Mouse (Mus musculus): ENCODE results near the gene Fam193b.

The Fam193b gene

DNA sequence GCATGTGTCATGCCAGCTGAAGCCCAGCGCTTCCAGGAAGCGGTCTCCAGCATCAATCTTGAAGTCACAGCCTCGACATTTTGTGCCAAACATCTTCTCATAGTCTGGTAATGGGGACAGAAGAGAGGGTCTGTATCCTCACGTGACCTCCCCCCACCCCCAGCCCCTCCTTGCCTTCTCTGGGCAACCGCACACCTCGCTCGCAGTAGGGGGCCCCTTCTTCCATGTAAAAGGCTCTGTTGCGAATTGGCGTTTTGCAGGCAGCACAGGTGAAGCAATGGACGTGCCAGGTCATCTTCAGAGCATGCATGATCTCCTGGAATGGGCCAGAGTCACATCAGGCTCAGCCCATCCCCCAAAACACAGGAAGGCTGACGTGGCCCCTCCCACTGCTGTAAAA, 72.0 kb downstream of the Fam193b start:
- DNase-seq (ENCODE audit: low spot score): no peak

DNA sequence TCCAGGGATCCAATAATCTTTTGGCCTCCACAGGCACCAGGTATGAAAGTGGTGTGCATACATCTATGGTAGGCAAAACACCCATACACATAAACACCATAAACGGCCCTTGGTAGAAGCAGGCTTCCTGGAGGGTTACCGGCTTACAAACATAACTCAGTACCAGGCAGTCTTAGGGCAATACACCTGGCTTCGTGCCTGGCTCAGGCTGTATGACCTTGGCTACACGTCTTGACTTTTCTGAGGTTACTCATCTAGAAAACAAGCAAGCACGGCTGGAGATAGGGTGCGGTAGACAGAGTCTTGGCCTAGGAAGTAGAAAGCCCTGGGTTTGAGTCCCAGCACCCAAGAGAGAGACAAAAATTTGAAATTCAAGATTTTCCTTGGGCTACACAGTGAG, 74.3 kb downstream of the Fam193b start:
- DNase-seq (ENCODE audit: low spot score): no peak

DNA sequence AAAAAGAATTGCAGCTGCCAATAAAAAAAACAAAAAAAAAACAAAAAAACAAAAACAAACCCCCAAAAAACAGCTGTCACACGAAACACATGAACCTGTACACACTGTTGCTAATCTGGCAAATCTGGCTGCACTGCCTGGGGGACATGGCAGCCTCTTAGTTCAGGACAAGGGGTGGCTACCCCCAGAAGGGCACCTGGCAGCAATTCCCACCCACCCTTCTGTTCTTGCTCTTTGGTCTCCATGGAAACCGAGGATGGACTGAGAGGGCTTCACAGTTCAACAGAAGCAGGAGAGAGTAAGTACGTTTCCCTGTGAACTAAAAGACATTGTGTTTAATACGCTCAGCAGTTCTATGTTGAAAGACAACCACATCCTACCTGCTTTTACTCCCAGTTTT, 75.2 kb downstream of the Fam193b start:
- DNase-seq (ENCODE audit: low spot score): no peak

DNA sequence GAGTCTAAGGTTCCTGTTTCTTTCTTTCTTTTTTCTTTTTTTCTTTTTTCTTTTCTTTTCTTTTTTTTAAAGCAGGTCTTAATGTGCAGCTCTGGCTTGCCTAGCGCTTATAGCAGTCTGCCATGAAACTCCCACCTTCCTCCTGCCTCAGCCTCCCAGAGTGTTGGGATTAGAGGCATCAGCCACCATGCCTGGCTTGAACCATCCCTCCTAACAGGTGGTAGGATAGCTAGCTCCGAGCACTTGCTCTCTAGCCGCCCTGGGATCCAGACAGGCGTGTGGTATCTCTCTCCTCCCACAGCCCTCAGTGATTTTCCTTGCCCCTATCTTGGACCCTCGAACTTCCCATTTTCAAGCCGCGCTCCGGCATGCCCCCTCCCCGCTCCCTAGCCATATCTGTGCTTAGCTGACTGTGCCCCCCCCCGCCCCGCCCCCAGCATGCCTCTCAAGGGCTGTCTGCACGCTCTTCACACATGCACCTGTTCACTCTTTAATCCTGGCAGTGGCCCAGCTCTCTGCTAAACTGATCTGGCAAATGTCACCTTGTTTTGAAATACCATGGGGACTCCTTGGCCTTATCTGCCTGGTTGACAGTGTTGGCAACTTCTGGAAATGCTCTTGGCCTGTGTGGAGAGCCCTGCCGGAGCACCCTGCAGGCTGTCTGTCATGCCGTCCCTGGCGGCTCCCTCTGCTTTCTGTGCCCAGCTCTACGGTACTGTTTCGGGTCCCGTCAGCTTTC, 75.9 kb downstream of the Fam193b start:
- peak; percentile 19 for DNase-seq (ENCODE audit: low spot score)

DNA sequence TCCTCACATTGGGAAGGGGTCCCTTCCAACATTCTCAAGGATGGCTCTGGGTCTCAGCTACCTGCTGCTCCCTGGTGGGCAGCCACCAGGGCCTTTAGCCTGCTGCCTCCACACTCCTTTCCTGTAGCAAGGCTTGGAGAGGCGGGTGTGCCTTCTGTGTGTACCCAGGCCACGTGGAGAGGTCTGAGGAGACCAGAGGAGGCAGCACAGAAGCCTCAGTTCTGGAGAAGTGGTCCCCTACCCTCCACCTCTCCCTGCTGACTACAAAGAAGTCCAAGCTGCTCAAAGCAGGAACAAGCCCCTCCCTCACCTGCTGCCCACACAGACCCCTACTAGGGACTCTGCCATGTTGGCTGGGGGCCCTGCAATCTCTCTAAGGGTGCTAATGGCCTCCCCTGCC, 76.7 kb downstream of the Fam193b start:
- DNase-seq (ENCODE audit: low spot score): no peak

Data from adipocyte (in vitro differentiated cells).